Mouse (Mus musculus): ENCODE data around the gene Prune1.

DNA sequence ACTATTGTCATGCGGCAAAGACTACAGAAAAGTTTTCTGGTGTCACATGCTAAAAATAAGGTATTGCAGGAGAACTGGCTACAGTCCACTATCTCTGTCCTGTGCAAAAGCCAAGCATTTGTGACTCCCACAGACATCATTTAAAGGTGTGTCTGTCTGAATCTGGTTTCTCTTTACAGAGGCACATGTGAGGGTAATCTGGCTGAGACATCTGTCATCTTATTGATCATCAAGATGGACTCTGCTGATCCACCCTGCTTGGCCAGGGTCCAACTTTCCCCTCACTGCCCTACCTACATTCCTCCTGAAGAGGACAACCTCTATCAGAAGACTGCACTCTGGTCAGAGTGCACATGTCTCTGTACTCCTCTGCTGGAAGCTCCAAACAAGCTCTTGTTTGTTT lies 4.7 kb downstream of the Prune1 start:
- TF ChIP-seq POLR2A (IDR thresholded peaks at IDR 0.05; ENCODE audit: extremely low read depth, insufficient read depth, low read length) (no peak), CTCF (IDR thresholded peaks at IDR 0.05; ENCODE audit: extremely low read depth, insufficient read depth, low read length) (no peak)

All from cortical plate, adult 2 months (tissue).